Mouse (Mus musculus): ENCODE results near the gene Wdr5b. TPM values are rescaled to one million over a fixed set of nuclear protein-coding genes. Genes with fewer than 3 reads are reported as not detected.

Wdr5b gene
- total RNA-seq (2023): 8.2 TPM

GRCm38 (mm10) chr16:36040640-36041624 is at the start of gene Wdr5b:
Wdr5b (plus strand) TSS chr16:36041190.

GRCm38 (mm10) chr16:36071450-36072379 is 30.7 kb downstream of the Wdr5b start, which contains the start of the genes Fam162a and Ccdc58:
Fam162a (minus strand) TSS chr16:36071594.
Ccdc58 (plus strand) TSS chr16:36071685.

Other genes with a start within 250 kb of the Wdr5b start
- gene Parp14, start 169.6 kb upstream of the Wdr5b start, total RNA-seq (2023): 49.1 TPM
- 51.8 TPM for gene Parp9, start 102.7 kb upstream of the Wdr5b start, total RNA-seq (2023)
- gene Dtx3l, start 102.0 kb upstream of the Wdr5b start, total RNA-seq (2023): 52.8 TPM
- gene Kpna1, start 62.4 kb upstream of the Wdr5b start, total RNA-seq (2023): 106 TPM
- gene Fam162a, start 30.4 kb downstream of the Wdr5b start, total RNA-seq (2023): 31.2 TPM
- gene Ccdc58, start 30.5 kb downstream of the Wdr5b start, total RNA-seq (2023): 37.6 TPM
- not detected for gene Csta1, start 90.1 kb downstream of the Wdr5b start, total RNA-seq (2023)
- not detected for gene Stfa2l1, start 115.6 kb downstream of the Wdr5b start, total RNA-seq (2023)
- not detected for gene Gm5483, start 143.0 kb downstream of the Wdr5b start, total RNA-seq (2023)
- gene Gm5416, start 169.2 kb downstream of the Wdr5b start, total RNA-seq (2023): not detected
- not detected for gene 2010005H15Rik, start 180.3 kb downstream of the Wdr5b start, total RNA-seq (2023)
- not detected for gene Stfa1, start 235.8 kb downstream of the Wdr5b start, total RNA-seq (2023)